Mouse (Mus musculus): ENCODE data around the gene Eaf1. TPM values are rescaled to one million over a fixed set of nuclear protein-coding genes. Genes with fewer than 3 reads are reported as not detected.
A peak's percentile ranks its signal among the peaks of the same experiment; 100 is the strongest.

Gene Eaf1
- polyA plus RNA-seq, 1 experiment from 2014 or later = 21.8 TPM

DNA sequence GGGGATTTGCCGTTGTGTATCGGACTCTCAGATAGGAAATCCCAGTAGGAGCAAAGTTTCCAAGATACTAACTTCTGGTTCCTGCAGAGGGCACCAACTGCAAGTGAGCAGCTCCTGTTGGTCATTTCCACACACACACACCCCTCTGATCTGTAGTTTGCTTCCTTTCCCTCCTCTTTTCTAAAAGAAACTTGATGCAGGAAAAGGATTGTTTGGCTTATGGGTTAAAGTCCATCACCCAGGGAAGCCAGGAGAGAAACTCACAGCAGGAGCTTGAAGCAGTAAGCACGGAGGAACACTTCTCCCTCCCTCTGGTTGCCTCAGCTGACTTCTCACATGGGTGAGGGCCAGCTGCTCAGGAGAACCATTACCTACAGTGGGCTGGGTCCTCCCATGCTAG, 25.0 kb downstream of the Eaf1 start:
- Histone ChIP-seq H3K4me1 (0 out of 2 replicates have a peak, but pooled peaks cover 5% of the 10 kb centered on the region), H3K4me3 (no peak overlapping the region), H3K27me3 (ENCODE audit: low read depth, poor library complexity, severe bottlenecking) (no peaks in the 10 kb centered on the region), H3K27ac (replicated peaks) (no peak overlapping the region), H3K9me3 (replicated peaks) (peaks cover 8% of the 10 kb centered on the region; the same call in 1 of the 2 replicates), H3K36me3 (peaks cover 2% of the 10 kb centered on the region; the same call in 1 of the 2 replicates)
- WGBS = 57% methylated on average over 3 of the region's 3 CpGs
- DNase-seq (ENCODE audit: low spot score) = no peak

DNA sequence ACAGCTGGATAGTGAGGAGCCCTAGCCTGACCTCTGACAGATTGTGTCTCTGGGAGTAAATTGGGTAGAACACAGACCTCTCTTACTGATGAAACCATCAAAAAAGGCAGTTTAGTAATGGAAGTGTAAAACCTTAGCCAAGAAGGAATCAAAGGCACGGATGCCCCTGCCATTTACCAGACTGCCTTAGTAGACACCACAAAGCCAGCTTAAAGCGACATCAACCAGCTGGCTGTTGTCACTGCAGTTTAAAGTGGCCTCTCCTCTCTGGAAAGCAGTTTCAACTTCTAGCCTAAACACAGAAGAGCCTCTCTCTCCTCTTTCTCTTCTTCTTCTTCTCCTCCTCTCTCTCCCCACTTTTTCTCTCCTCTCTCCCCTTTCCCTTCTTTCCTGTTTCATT, 27.1 kb downstream of the Eaf1 start:
- Histone ChIP-seq H3K36me3 (no peaks in the 10 kb centered on the region), H3K9me3 (replicated peaks) (no peaks in the 10 kb centered on the region), H3K27ac (replicated peaks) (no peak overlapping the region), H3K27me3 (ENCODE audit: low read depth, poor library complexity, severe bottlenecking) (no peaks in the 10 kb centered on the region), H3K4me1 (0 out of 2 replicates have a peak, but pooled peaks cover 5% of the 10 kb centered on the region), H3K4me3 (no peak overlapping the region)
- DNase-seq (ENCODE audit: low spot score) = no peak
- 83% methylated on average over 2 of the region's 2 CpGs for WGBS

DNA sequence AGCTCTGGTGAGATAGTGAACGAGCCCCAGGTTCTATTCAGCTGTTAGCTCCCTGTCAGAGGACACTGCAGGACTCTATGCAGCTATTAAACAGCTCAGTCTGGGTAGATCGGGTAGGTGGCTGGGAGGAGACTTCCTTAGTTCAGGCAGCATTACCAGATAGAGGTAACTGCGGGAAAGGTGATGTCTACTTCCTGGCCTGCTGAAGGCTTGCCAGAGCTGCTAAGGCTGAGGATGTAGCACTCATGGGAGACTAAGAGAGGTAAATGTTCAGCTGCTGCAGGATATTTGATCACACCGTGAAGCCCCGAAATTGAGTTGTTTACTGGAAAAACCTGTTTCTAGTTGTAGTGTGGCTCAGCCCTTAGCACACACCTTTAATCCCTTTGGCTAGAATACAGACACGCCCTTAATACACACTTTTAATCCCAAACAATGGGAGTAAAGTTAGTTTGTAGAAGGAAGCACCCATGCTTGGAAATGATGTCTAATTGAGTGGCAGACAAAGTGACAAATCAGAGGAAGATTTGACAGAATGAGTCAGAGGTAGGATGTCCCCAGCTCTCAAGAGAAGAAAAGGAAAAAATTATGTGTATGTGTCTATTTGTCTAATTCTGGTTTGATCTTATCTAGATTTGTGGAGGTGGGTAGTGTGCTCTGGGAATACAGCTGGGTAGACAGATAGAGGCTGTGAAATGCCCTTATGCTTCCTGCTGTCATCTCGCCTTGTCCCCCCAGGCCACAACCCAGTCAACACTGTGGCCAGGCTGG, 31.0 kb downstream of the Eaf1 start:
- WGBS = 81% methylated on average over 7 of the region's 7 CpGs

DNA sequence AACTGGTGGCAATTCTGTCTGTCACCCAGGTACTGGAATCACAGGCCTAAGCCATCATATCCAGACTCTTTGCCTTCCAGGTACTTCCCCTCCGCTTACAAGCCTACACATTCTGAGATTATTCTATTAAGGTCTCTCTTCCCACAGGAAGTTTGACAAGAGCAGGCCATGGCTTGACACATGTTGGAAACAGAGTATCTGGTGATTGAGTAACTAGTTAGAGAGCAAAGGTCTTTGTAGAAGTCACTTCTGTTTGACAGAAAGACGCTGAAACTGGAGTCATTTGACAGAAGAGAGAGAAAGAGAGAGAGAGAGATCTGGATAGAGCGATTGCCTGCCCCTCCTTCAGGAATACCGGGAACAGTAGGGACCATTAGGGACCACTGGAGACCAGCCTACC, 36.6 kb downstream of the Eaf1 start:
- H3K27ac ChIP-seq (replicated peaks) = no peak overlapping the region

More for the DNA sequence above, 31.0 kb downstream of the Eaf1 start:
- no peak overlapping the region for H3K4me3 ChIP-seq
- no peaks in the 10 kb centered on the region for H3K9me3 ChIP-seq (replicated peaks)
- no peaks in the 10 kb centered on the region for H3K36me3 ChIP-seq
- DNase-seq (ENCODE audit: low spot score) = no peak
- no peaks in the 10 kb centered on the region for H3K27me3 ChIP-seq (ENCODE audit: low read depth, poor library complexity, severe bottlenecking)
- 0 out of 2 replicates have a peak, but pooled peaks cover 2% of the 10 kb centered on the region for H3K4me1 ChIP-seq
- no peak overlapping the region for H3K27ac ChIP-seq (replicated peaks)

DNA sequence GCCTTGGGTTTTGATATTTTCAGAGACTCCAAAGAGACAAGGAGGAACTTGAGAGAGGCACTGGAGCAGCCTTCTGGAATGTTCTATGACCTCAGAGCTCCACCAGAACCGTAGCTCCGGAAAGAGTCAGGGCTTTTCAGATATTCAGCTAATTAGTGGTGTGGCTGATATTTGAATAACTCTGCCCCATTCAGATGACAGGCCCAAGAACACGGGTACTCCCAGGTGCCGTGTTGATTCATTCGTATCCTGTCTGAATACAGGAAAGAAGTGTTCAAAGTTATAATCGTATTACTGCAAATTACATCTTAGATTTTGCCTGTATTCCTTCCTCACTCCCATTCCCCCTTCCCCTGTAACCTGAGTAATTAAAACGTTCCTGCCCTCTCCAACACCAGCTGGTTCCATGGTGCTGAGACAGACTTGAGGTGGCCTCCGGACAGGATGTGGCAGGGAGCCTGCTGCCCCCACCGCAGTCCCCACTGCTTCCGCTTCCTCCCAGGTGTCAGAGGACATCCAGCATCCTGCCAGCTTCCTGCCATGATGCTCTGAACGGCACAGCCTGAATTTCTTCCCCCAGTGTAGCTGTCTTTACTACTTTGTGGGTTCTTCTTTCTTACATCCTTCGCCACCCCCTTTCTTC, 37.4 kb downstream of the Eaf1 start:
- Histone ChIP-seq H3K36me3 (no peaks in the 10 kb centered on the region), H3K4me1 (0 out of 2 replicates have a peak, but pooled peaks cover 2% of the 10 kb centered on the region), H3K27ac (replicated peaks) (no peak overlapping the region), H3K9me3 (replicated peaks) (no peaks in the 10 kb centered on the region), H3K27me3 (ENCODE audit: low read depth, poor library complexity, severe bottlenecking) (no peaks in the 10 kb centered on the region), H3K4me3 (no peak overlapping the region)
- WGBS = 75% methylated on average over 12 of the region's 12 CpGs
- DNase-seq (ENCODE audit: low spot score) = no peak

More for the DNA sequence above, 36.6 kb downstream of the Eaf1 start:
- no peaks in the 10 kb centered on the region for H3K27me3 ChIP-seq (ENCODE audit: low read depth, poor library complexity, severe bottlenecking)
- 0 out of 2 replicates have a peak, but pooled peaks cover 2% of the 10 kb centered on the region for H3K4me1 ChIP-seq
- no peak for DNase-seq (ENCODE audit: low spot score)
- H3K36me3 ChIP-seq = no peaks in the 10 kb centered on the region
- H3K9me3 ChIP-seq (replicated peaks) = no peaks in the 10 kb centered on the region
- 86% methylated on average over 4 of the region's 4 CpGs for WGBS
- no peak overlapping the region for H3K4me3 ChIP-seq

DNA sequence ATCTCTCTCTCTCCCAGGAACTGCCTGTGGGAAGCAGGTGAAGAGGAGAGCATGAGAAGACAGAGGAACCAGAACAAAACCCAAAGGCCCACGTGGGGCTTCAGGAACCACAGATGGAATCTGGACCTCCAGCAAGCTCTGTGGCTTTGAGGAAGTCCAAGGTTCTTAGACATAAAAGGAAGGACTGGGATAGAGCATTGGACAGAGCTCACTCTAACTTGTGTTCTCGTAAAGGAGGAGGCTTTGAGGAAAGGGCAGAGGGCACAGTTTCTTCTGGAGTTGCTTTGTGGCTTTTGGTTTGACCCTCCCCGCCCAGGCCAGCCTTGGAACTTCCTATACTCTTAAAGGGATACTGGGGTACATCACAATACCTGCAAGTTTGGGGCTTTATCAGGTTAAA, 38.5 kb downstream of the Eaf1 start:
- H3K4me1 ChIP-seq = 0 out of 2 replicates have a peak, but pooled peaks cover 2% of the 10 kb centered on the region
- H3K36me3 ChIP-seq = no peaks in the 10 kb centered on the region
- H3K9me3 ChIP-seq (replicated peaks) = no peaks in the 10 kb centered on the region
- no peak overlapping the region for H3K27ac ChIP-seq (replicated peaks)
- DNase-seq (ENCODE audit: low spot score) = no peak
- 70% methylated on average over 3 of the region's 3 CpGs for WGBS
- H3K27me3 ChIP-seq (ENCODE audit: low read depth, poor library complexity, severe bottlenecking) = no peaks in the 10 kb centered on the region
- H3K4me3 ChIP-seq = no peak overlapping the region

DNA sequence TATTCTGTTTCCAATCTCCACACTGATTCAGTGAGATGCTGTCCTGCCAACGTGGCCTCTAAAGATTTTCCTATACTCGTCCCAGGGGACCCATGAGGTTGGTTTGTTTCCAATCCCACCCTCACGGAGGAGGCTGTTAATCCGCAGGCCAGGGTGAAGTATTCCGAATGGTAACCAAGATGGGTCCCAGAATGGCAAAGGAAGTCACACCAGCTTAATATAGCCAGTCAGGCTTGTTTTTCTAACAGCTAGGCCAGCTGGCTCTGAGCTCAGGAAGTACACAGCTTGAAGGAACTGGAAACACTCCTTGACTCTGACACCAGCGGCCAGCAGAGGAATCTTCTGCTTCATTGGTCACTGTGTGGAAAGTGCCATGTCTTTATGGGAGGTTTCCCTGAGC, 43.1 kb downstream of the Eaf1 start:
- no peaks in the 10 kb centered on the region for H3K36me3 ChIP-seq
- no peaks in the 10 kb centered on the region for H3K27me3 ChIP-seq (ENCODE audit: low read depth, poor library complexity, severe bottlenecking)
- 76% methylated on average over 6 of the region's 6 CpGs for WGBS
- DNase-seq (ENCODE audit: low spot score) = no peak
- no peak overlapping the region for H3K4me3 ChIP-seq
- no peaks in the 10 kb centered on the region for H3K4me1 ChIP-seq
- no peaks in the 10 kb centered on the region for H3K9me3 ChIP-seq (replicated peaks)
- H3K27ac ChIP-seq (replicated peaks) = no peak overlapping the region

DNA sequence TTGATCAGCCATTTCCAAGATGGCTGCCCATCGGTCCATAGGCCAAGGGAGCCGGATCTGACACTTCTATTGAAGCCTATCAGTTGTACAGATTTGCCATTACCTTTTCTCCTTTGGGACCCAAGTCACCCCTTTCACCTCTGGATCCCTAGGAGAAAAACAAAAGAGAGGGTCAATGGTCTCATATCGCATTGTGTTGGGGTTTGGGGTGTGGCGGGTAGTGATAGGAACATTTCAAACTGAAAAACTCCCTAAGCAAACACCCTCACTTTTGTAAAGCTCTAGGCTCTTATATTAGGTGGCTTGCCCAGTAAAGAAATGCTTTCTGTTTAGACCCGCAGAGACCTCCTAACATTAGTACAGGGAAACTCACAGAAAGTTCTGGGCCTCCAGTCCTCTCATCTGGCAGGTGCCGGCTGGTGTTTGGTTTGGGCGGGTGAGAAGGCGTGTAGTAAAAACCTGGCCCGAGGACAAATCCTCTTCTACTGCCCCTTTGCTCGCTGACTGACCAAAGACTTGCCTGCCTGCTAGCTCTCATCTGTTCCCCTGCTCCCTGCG, 49.8 kb downstream of the Eaf1 start:
- Histone ChIP-seq H3K27me3 (ENCODE audit: low read depth, poor library complexity, severe bottlenecking) (no peaks in the 10 kb centered on the region), H3K9me3 (replicated peaks) (no peaks in the 10 kb centered on the region), H3K36me3 (no peaks in the 10 kb centered on the region), H3K4me3 (no peak overlapping the region), H3K27ac (replicated peaks) (peak overlapping the region; percentile 38; the same call in 1 of the 2 replicates), H3K4me1 (peaks cover 6% of the 10 kb centered on the region; the same call in 1 of the 2 replicates)
- no peak for DNase-seq (ENCODE audit: low spot score)
- WGBS = 80% methylated on average over 11 of the region's 11 CpGs

DNA sequence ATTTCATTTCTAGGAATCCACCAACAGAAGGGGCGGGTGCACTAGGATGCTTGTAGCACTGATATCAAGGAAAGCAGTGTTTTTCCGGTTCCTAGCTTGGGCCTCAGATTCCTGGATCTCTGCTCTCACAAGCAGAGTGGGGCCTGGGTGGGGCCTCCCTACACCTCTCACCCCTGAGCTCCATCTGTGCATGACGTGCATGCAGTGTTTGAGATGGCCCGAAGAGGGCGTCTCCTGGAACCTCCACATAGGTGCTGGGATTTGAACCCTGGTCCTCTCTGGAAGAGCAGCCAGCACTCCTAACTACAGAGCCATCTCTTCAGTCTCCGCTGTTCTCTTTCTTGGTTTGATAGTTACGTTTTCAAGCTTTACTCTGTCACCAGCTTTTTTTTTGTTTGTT, 60.8 kb downstream of the Eaf1 start:
- DNase-seq (ENCODE audit: low spot score) = no peak
- no peak overlapping the region for H3K27ac ChIP-seq (replicated peaks)
- H3K4me3 ChIP-seq = no peak overlapping the region
- peaks cover 5% of the 10 kb centered on the region; the same call in 1 of the 2 replicates for H3K4me1 ChIP-seq
- no peaks in the 10 kb centered on the region for H3K9me3 ChIP-seq (replicated peaks)
- no peaks in the 10 kb centered on the region for H3K27me3 ChIP-seq (ENCODE audit: low read depth, poor library complexity, severe bottlenecking)
- H3K36me3 ChIP-seq = no peaks in the 10 kb centered on the region
- WGBS = 90% methylated on average over 7 of the region's 7 CpGs

DNA sequence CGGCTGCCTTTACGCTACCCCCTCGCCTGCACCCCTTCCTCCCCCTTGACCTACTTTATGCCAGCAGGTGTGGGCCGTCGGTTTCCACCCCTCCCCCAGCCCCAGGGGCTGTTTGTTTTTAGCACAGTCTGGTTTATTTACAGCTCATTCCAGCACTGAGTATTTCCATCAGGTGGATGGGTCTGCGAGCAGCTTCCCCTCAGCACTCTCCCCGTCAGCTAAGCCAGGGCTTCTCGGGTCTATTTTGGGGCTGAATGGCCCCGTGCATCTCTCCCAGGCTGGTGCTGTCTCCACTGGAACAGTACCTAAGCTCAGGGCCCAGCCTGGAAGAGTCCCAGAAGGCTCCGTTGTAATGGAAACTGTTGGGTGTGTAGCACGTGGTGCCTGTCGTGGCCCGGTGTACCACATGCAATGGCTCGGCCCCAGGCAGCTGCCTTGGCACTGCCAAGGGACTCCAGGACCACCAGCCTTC, 61.8 kb downstream of the Eaf1 start:
- Histone ChIP-seq H3K27me3 (ENCODE audit: low read depth, poor library complexity, severe bottlenecking) (no peaks in the 10 kb centered on the region), H3K4me1 (peaks cover 5% of the 10 kb centered on the region; the same call in 1 of the 2 replicates), H3K9me3 (replicated peaks) (no peaks in the 10 kb centered on the region), H3K27ac (replicated peaks) (no peak overlapping the region), H3K36me3 (no peaks in the 10 kb centered on the region), H3K4me3 (no peak overlapping the region)
- DNase-seq (ENCODE audit: low spot score) = no peak
- 83% methylated on average over 14 of the region's 14 CpGs for WGBS

DNA sequence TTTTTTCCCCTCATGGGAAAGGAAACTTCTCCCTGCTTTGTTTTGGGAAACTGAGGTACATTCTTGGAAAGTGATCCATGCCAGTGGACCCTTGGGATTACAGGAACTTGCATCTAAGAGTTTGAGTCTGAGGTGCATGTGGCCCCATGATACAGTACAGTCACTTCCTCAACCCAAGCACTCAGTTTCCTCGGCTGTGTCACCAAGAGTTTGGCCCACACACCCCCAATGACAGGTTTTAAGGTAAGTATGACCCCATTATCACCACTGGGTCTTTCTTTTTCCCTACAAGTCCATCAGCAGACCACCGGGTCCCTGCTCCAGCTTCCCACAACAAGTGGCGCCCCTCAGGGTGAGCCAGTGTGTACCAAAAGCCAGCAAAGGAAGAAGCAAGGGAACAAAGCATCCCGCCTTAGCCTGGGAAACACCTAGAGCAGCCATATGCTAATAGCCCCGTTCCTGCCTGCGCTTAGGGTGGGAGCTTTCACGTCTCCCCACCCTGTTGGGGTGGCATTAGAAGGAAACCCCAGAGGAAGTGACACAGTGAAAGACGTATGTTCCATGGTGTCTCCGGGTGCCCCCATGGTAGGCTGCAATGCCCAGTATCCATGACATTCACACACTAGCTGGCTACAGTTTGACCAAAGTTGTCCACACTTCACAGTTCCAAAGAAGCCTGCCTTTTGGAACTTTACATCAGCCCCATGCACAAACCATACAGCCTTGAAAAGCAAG, 62.5 kb downstream of the Eaf1 start:
- WGBS = 84% methylated on average over 9 of the region's 9 CpGs
- no peaks in the 10 kb centered on the region for H3K9me3 ChIP-seq (replicated peaks)
- no peak for DNase-seq (ENCODE audit: low spot score)
- H3K4me1 ChIP-seq = peaks cover 5% of the 10 kb centered on the region; the same call in 1 of the 2 replicates
- H3K36me3 ChIP-seq = no peaks in the 10 kb centered on the region
- no peaks in the 10 kb centered on the region for H3K27me3 ChIP-seq (ENCODE audit: low read depth, poor library complexity, severe bottlenecking)
- no peak overlapping the region for H3K27ac ChIP-seq (replicated peaks)
- H3K4me3 ChIP-seq = no peak overlapping the region

DNA sequence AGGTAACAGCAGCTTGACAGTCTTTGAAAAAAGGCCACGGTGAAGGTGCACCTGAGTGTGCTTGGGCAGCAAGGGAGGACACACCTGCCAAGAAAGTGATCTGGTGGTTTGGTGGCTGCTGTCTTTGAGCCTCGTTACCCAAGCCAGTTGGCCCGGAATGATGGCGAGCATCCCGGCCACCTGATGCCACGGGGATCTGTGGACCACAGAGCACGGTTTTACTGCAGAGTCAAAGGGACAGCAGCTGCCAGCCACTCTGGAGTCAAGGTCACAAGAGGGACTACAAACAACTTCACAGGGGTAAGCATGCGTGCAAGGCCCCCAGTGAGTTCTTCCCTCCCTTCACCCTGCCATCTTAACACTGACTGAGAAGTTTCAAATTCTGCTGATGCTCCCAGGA, 63.1 kb downstream of the Eaf1 start:
- no peaks in the 10 kb centered on the region for H3K36me3 ChIP-seq
- no peak for DNase-seq (ENCODE audit: low spot score)
- WGBS = 87% methylated on average over 8 of the region's 8 CpGs
- H3K27me3 ChIP-seq (ENCODE audit: low read depth, poor library complexity, severe bottlenecking) = no peaks in the 10 kb centered on the region
- no peaks in the 10 kb centered on the region for H3K9me3 ChIP-seq (replicated peaks)
- H3K4me1 ChIP-seq = peaks cover 5% of the 10 kb centered on the region; the same call in 1 of the 2 replicates
- no peak overlapping the region for H3K4me3 ChIP-seq
- H3K27ac ChIP-seq (replicated peaks) = no peak overlapping the region

Measured in midbrain, embryonic 10.5 days (tissue).